Mouse (Mus musculus) bone marrow, adult 2 months (tissue): Measurements from ENCODE around the gene Lingo1. TPM values are rescaled to one million over a fixed set of nuclear protein-coding genes. Genes with fewer than 3 reads are reported as not detected.

Source experiments
- H3K27ac ChIP-seq: fragments of 200-500 bp; 2 replicates; pipeline ENCODE4 v1.5.1; 2012; ENCODE audit warnings: low read depth, mild to moderate bottlenecking, control low read depth, inconsistent platforms, low read length; ENCODE audit not compliant: control insufficient read depth, poor library complexity, insufficient read depth
- H3K4me1 ChIP-seq: fragments of 200-500 bp; 2 replicates; pipeline ENCODE4 v1.6.1; 2011; ENCODE audit warnings: low read length; ENCODE audit not compliant: control insufficient read depth, insufficient read depth
- H3K4me3 ChIP-seq: fragments of 200-500 bp; replicated peaks from 2 replicates; pipeline ENCODE3; 2011; ENCODE audit warnings: mild to moderate bottlenecking, low read depth, low read length, control low read depth; ENCODE audit not compliant: control insufficient read depth
- CTCF ChIP-seq: fragments of 200-500 bp; IDR thresholded peaks from 2 replicates; pipeline ENCODE4 v1.5.1; 2011; ENCODE audit warnings: low read length, control low read depth; ENCODE audit not compliant: control insufficient read depth, insufficient read depth
- POLR2A ChIP-seq: fragments of 200-500 bp; IDR thresholded peaks from 2 replicates; pipeline ENCODE4 v1.6.1; 2011; ENCODE audit warnings: low read depth, mild to moderate bottlenecking, control low read depth, low read length, borderline replicate concordance; ENCODE audit not compliant: control insufficient read depth
- WGBS: fragments of 180-500 bp; shearing (Covaris S2); methylation state at CpG from one replicate; pipeline ENCODE4 v1.1.7; 2018; 5-methylcytosine and 5-hydroxymethylcytosine counted together
- polyA plus RNA-seq: library from polyadenylated mRNA; stranded (reverse); fragments of >200 nt; gene quantifications from 2 replicates; pipeline ENCODE4 v1.2.4, GENCODE M21; 2011; ENCODE audit warnings: low replicate concordance; ENCODE audit not compliant: missing spikeins, insufficient read depth, insufficient read length

Gene Lingo1
- polyA plus RNA-seq, 1 experiment = 0.87 TPM

DNA sequence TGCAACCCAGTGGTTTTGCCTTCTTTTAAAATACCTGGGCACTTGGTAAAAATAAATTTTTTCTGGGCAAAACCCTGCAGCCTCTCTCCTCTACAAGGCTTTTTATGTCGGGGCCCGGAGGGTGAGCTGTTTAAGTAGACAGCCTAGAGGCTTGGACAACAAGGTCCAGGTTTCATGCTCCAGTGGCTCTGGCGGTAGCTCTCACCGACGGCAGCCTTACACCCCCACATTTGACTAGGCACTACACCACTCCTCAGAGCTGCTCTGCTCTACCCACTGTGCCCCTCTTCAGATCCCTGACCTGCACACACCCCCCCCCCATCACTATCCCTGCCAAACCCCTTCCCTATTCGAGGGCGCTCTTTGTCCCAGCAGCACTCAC lies 212.2 kb downstream of the Lingo1 start:
- no peaks in the 10 kb centered on the region; the same call in 1 of the 2 replicates for H3K4me1 ChIP-seq
- TF ChIP-seq POLR2A = no peak
- TF ChIP-seq CTCF = no peak
- no peak overlapping the region for H3K27ac ChIP-seq
- H3K4me3 ChIP-seq = no peak overlapping the region
- 89% methylated on average over 7 of the region's 7 CpGs for WGBS

- Histone ChIP-seq H3K4me3 (no peak overlapping the region), H3K27ac (no peak overlapping the region), H3K4me1 (no peaks in the 10 kb centered on the region; the same call in 1 of the 2 replicates)
- no peak for TF ChIP-seq CTCF
- TF ChIP-seq POLR2A = no peak
- WGBS = 69% methylated on average over 11 of the region's 11 CpGs
Observed at GRCm38 (mm10) chr9:56583139-56584042, 212.9 kb downstream of the Lingo1 start.

DNA sequence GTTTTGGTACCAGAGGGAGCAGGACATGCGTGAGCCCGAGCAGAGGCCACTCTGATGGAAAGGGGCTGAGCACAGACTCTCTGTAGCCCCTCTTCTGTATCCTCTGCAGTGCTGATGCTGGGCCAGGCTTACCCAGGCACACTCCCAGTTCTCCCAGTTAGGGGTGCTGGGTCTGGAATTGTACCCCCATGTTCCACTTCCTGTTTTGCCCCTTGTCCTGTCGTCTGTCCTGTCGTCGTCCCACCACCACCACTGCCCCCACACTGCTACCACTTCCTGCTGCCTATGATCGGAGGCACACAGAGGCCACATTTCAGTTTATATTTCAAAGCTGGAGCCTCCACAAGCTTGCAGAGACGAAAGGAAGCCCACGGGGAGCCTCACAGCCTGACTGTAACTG lies 213.6 kb downstream of the Lingo1 start:
- WGBS = 17% methylated on average over 8 of the region's 8 CpGs
- Histone ChIP-seq H3K4me3 (no peak overlapping the region), H3K4me1 (no peaks in the 10 kb centered on the region; the same call in 1 of the 2 replicates), H3K27ac (no peak overlapping the region)
- TF ChIP-seq CTCF (no peak), POLR2A (no peak)

- no peaks in the 10 kb centered on the region; the same call in 1 of the 2 replicates for H3K4me1 ChIP-seq
- no peak for TF ChIP-seq POLR2A
- no peak for TF ChIP-seq CTCF
- H3K4me3 ChIP-seq = no peak overlapping the region
- no peak overlapping the region for H3K27ac ChIP-seq
- WGBS = 71% methylated on average over 3 of the region's 3 CpGs
Observed at GRCm38 (mm10) chr9:56581700-56582099, 214.6 kb downstream of the Lingo1 start.

- Histone ChIP-seq H3K27ac (no peak overlapping the region), H3K4me3 (no peak overlapping the region), H3K4me1 (no peaks in the 10 kb centered on the region; the same call in 1 of the 2 replicates)
- no peak for TF ChIP-seq POLR2A
- WGBS = 80% methylated on average over 8 of the region's 8 CpGs
Observed at GRCm38 (mm10) chr9:56581016-56581415, 215.3 kb downstream of the Lingo1 start.

DNA sequence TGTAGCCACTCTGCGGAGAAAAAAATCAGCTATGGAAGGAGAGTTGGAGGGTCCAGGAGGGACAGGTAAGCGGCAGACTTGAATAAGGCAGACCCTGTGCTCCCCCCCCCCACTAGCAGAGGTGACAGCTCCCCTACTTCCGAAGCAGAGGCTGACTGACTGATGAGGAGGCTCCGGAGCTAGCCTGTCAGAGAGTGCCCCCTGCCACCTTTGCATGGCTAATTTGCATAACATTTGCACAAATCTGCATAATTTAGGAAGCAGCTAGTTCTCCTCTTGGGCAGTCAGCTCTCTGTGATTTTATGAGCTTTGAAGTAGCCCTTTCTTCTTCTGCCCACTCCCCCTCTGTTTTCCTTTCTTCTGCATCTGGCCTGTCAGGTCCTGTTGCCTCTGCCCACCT lies 216.2 kb downstream of the Lingo1 start:
- Histone ChIP-seq H3K4me1 (no peaks in the 10 kb centered on the region; the same call in 1 of the 2 replicates), H3K4me3 (no peak overlapping the region), H3K27ac (no peak overlapping the region)
- TF ChIP-seq POLR2A (no peak), CTCF (no peak)
- WGBS = 54% methylated on average over 4 of the region's 4 CpGs

DNA sequence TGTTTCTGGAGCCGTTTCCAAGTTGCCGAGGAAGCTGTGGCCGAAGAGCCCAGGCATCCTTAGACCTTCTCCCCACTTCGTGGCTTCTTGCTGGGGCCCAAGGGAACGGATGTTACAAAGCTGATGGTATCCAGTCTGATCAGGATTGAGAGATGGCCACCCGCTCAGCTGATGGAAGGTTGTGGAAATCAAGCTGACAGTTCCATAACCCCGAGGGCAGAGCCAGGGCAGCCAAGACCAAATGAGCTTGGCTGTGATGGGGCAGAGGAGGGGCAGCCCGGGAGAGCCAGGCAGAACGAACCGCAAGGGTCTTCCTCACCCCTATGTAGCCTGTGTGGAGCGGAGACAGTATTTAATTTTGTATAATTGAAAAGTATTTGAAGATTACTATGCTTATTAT lies 218.9 kb downstream of the Lingo1 start:
- H3K27ac ChIP-seq = no peak overlapping the region
- H3K4me1 ChIP-seq = no peaks in the 10 kb centered on the region
- TF ChIP-seq CTCF = no peak
- TF ChIP-seq POLR2A = no peak
- H3K4me3 ChIP-seq = no peak overlapping the region
- 81% methylated on average over 11 of the region's 11 CpGs for WGBS

GRCm38 (mm10) chr9:56572534-56573479 lies 223.5 kb downstream of the Lingo1 start:
- Histone ChIP-seq H3K27ac (no peak overlapping the region), H3K4me3 (no peak overlapping the region), H3K4me1 (no peaks in the 10 kb centered on the region)
- WGBS = 69% methylated on average over 23 of the region's 23 CpGs
- TF ChIP-seq CTCF (no peak), POLR2A (no peak)

Other genes with a start within 250 kb of the Lingo1 start
- gene Odf3l1, start 68.2 kb upstream of the Lingo1 start, polyA plus RNA-seq = not detected in 2 replicates
- 0.29 and 1.4 TPM in 2 replicates for gene Cspg4, start 68.6 kb upstream of the Lingo1 start, polyA plus RNA-seq
- 2.4 and 3.4 TPM in 2 replicates for gene Snx33, start 131.9 kb upstream of the Lingo1 start, polyA plus RNA-seq
- gene Imp3, start 141.0 kb upstream of the Lingo1 start, polyA plus RNA-seq = 36.0 and 83.1 TPM in 2 replicates
- gene Snupn, start 154.4 kb upstream of the Lingo1 start, polyA plus RNA-seq = 5.2 and 14.9 TPM in 2 replicates
- gene Ptpn9, start 198.5 kb upstream of the Lingo1 start, polyA plus RNA-seq = 3.3 and 6.0 TPM in 2 replicates